Mouse (Mus musculus): Measurements from ENCODE around the gene Sox2. TPM values are rescaled to one million over a fixed set of nuclear protein-coding genes. Genes with fewer than 3 reads are reported as not detected.

Gene Sox2
- total RNA-seq, 2 experiments from 2014 or later = 45.6 to 46.9 TPM

Small RNAs within 50 kb of the gene (microRNA-seq; reads per million reads assigned to microRNA genes)
- 0 reads per million in 2 experiments for gene Mir1897

Data from layer of hippocampus, postnatal 36 days (tissue).